Mouse (Mus musculus): Measurements from ENCODE around the gene Fgf2.

Gene Fgf2

DNA sequence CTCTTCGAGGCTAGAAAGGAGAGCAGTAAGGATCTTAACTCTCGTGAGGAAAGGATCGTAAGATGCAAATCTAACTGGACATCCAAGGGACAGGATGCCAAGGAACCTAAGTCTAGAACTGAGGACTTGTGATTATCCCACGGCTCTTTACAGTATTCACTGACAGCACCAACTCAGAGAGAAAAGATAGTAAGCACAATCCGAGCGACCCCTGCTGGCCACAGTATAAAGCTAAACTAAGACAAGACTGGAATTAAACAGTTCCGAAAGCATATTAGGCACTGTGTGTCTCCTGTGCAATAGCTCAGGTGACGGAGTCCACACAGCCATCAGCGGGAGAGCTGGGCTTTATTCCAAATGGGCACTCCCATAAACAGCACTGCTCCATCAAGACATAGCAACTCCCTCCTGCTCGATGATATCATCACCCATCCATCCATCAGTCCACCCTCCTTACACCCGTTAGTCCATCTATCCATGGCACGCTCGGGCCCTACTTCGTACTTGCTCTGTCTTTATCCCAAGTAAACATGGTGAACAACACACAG lies 66.3 kb downstream of the Fgf2 start:
- peak; percentile 62 for DNase-seq (ENCODE audit: low read depth, low spot score)

- DNase-seq (ENCODE audit: low read depth, low spot score) = no peak
Observed at GRCm38 (mm10) chr3:37418341-37418740, 70.2 kb downstream of the Fgf2 start.

DNA sequence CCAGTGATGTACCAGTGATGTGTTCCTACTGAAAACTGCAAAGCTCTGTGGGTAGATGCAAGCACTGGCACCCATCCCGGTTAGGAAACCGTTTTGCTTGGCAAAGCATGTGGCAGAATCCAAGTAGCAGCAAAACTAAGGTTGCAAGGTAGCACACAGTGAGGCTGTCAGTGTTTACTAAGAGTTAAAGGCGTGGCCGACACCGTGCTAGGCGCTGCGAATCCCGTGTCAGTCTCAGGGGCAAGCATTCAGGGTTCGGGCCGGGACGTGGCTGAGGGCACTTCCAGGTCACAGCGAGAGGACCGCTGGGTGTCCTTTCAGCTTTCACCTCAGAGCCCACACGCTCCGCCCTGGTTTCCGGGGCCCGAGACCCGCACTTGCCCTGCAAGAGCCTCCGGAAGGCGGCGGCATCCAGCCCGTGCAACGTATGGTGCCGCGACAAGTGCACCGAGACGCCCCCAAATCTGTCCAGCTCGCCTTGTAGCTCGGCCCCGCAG lies 70.9 kb downstream of the Fgf2 start:
- DNase-seq (ENCODE audit: low read depth, low spot score) = peak; percentile 70

DNA sequence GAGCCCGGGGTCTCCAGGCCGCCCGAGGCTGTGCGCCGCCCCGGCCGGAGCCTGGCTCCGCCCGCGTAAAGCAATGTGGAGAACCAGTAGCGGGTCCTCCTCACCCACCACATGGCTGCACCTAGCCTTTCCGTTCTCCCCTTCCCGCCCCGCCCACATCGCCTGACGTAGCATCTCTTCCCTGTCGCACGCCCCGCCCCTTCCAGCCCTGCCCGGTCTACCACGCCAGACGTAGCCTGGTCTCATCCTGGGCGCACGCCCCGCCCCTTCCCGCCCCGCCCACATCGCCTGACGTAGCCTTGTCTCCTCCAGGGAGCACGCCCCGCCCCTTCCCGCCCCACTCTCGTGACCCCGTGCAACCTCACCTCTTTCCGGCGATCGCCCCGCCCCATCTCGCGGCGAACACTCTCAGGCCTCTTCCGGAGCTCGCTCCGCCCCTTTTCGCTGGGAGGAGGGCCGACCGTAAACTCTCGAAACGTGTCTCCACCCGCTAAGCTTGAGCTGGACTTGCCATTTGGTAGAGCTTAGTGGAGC lies 71.4 kb downstream of the Fgf2 start, which contains the start of gene Spata5:
TSS of gene Spata5 (plus strand) at position 439 of the 534 bp plus-strand sequence.
- DNase-seq (ENCODE audit: low read depth, low spot score) = peak; percentile 98

- peak; percentile 87 for DNase-seq (ENCODE audit: low read depth, low spot score)
Observed at GRCm38 (mm10) chr3:37420072-37420471, 71.9 kb downstream of the Fgf2 start, which contains the start of gene Nudt6. TSS of gene Nudt6 (minus strand) at chr3:37420211.

DNA sequence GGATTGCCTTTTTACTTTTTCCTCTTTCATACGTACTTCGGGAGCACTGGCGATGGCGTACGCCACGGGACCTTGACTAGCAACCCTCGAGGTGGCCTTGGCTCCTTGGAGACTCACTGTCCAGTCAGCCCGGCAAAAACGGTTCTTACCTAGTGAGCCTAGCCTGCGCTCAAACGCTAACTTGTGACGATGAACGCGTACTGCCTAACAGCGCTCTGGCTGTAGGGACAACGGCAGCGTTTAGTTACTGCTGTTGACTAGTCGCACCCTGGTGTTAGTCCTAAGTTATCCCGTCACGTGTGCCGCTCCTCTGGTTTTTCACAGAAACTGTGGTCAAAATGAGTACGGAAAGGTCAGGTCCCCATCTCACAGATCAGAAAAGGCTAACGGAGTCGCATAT lies 72.5 kb downstream of the Fgf2 start:
- DNase-seq (ENCODE audit: low read depth, low spot score) = no peak

- no peak for DNase-seq (ENCODE audit: low read depth, low spot score)
Observed at GRCm38 (mm10) chr3:37421179-37421578, 73.0 kb downstream of the Fgf2 start.

DNA sequence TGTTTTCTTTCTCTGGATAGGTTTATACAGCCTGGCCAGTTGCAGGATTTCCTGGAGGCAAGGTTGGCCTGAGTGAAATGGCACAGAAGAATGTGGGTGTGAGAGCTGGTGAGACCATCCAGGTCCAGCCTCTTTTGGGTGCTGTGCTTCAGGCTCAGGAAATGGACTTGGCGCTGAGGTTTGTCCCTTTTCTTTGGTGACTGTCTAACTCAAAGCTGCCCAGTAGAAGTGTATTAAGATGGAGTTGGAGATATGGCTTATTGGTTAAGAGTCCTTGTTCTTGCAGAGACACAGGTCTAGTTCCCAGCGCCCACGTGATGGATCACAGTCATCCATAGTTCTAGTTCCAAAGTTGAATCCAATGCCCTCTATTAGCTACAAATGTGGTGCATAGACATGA lies 77.9 kb downstream of the Fgf2 start:
- no peak for DNase-seq (ENCODE audit: low read depth, low spot score)

GRCm38 (mm10) chr3:37430359-37430758 lies 82.2 kb downstream of the Fgf2 start:
- DNase-seq (ENCODE audit: low read depth, low spot score) = no peak

- DNase-seq (ENCODE audit: low read depth, low spot score) = no peak
Observed at GRCm38 (mm10) chr3:37439770-37440169, 91.6 kb downstream of the Fgf2 start.

DNA sequence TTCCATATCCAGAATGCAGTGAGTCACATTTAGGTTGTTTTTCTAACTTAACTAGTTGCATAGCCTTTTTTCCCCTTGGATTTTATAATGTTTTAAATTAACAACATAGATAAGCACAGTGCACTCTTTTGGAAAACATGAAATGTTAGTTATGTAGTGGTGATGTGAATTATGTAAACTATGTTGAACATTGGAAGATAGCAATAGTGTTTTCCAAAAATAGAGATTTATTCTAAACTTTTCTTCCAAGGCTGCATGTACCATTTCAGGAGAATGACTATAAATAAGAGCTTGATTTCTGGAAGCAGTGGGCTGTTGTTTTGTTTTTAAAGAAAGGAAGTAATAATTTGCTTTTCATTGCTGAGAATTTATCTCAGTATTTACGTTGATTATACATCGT lies 95.3 kb downstream of the Fgf2 start:
- no peak for DNase-seq (ENCODE audit: low read depth, low spot score)

DNA sequence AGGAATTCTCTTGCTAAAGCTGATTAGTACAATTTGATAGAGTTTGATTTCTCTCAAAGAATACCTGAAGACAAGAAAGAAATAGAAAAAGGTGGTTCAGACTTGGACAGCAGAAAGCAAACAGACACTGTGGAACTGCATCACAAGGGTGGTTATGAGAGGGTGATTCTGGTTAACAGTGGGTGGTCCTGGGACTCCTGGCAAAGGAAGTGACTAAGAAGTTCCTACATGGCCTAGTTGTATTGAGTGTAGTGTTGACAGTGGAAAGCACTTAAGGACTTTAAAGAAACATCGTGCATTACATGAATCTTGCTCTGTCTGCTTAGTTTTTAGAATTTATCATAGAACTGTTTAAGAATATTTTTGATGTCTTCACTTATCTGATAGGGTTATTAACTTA lies 107.8 kb downstream of the Fgf2 start:
- DNase-seq (ENCODE audit: low read depth, low spot score) = no peak
